8 mouse cellular contexts compared by ENCODE assay signal in genomic region chr10:41450780-41451522, GRCm38 (mm10). TPM values are rescaled to one million over a fixed set of nuclear protein-coding genes. Genes with fewer than 3 reads are reported as not detected.
A peak's percentile ranks its signal among the peaks of the same experiment; 100 is the strongest.
DNase-seq lines count a peak whose midpoint lies in the region; ATAC-seq lines count a peak whose summit lies in the region.

No protein-coding gene starts in this region.

- peak overlapping the region; percentile 84 for H3K4me3 ChIP-seq in lung, embryonic 16.5 days (ENCODE audit: low read length)
- H3K4me3 ChIP-seq in embryonic facial prominence, embryonic 15.5 days (replicated peaks), result peak overlapping the region; percentile 94
- peak overlapping the region; percentile 83 for H3K4me3 ChIP-seq in intestine, embryonic 15.5 days (replicated peaks)
- H3K4me3 ChIP-seq in neural tube, embryonic 13.5 days, result peak overlapping the region; percentile 94

- H3K9ac ChIP-seq in lung, embryonic 16.5 days (ENCODE audit: low read length), result peak overlapping the region; percentile 89
- peak overlapping the region; percentile 86 for H3K9ac ChIP-seq in embryonic facial prominence, embryonic 15.5 days
- H3K9ac ChIP-seq in intestine, embryonic 15.5 days, result peak overlapping the region; percentile 85
- H3K9ac ChIP-seq in neural tube, embryonic 13.5 days, result peak overlapping the region; percentile 85

- no peaks in the 10 kb centered on the region for H3K27me3 ChIP-seq in lung, embryonic 16.5 days (ENCODE audit: control insufficient read depth, insufficient read depth, low read depth, low read length)
- H3K27me3 ChIP-seq in embryonic facial prominence, embryonic 15.5 days, result no peaks in the 10 kb centered on the region
- H3K27me3 ChIP-seq in intestine, embryonic 15.5 days (replicated peaks), result no peaks in the 10 kb centered on the region
- no peaks in the 10 kb centered on the region for H3K27me3 ChIP-seq in neural tube, embryonic 13.5 days

- H3K9me3 ChIP-seq in lung, embryonic 16.5 days (ENCODE audit: control insufficient read depth, low read length), result no peaks in the 10 kb centered on the region
- no peaks in the 10 kb centered on the region for H3K9me3 ChIP-seq in embryonic facial prominence, embryonic 15.5 days (replicated peaks)
- H3K9me3 ChIP-seq in intestine, embryonic 15.5 days, result no peaks in the 10 kb centered on the region
- H3K9me3 ChIP-seq in neural tube, embryonic 13.5 days, result no peaks in the 10 kb centered on the region

- peak overlapping the region; percentile 63; the same call in 1 of the 2 replicates for H3K27ac ChIP-seq in lung, embryonic 16.5 days (ENCODE audit: low read length)
- H3K27ac ChIP-seq in embryonic facial prominence, embryonic 15.5 days (replicated peaks), result peak overlapping the region; percentile 35
- no peak overlapping the region for H3K27ac ChIP-seq in intestine, embryonic 15.5 days
- H3K27ac ChIP-seq in neural tube, embryonic 13.5 days (replicated peaks), result peak overlapping the region; percentile 89; the same call in 1 of the 2 replicates

- 44% methylated on average over 18 of the region's 18 CpGs for WGBS in lung, embryonic 16.5 days
- WGBS in embryonic facial prominence, embryonic 15.5 days, result 52% methylated on average over 18 of the region's 18 CpGs
- WGBS in intestine, embryonic 15.5 days, result 45% methylated on average over 18 of the region's 18 CpGs
- 55% methylated on average over 18 of the region's 18 CpGs for WGBS in neural tube, embryonic 13.5 days

- ATAC-seq in lung, embryonic 16.5 days (ENCODE audit: low read depth), result peak; percentile 12; the same call in 1 of the 2 replicates
- ATAC-seq in embryonic facial prominence, embryonic 15.5 days (ENCODE audit: insufficient number of reproducible peaks, low FRiP score, low TSS enrichment, low read depth), result no peak
- peak; percentile 32 for ATAC-seq in intestine, embryonic 15.5 days
- ATAC-seq in neural tube, embryonic 13.5 days (ENCODE audit: low read depth), result peak; percentile 24

- H3K36me3 ChIP-seq in lung, embryonic 16.5 days (ENCODE audit: control insufficient read depth, insufficient read depth, low read length), result peaks cover 10% of the 10 kb centered on the region
- peaks cover 22% of the 10 kb centered on the region for H3K36me3 ChIP-seq in embryonic facial prominence, embryonic 15.5 days
- H3K36me3 ChIP-seq in intestine, embryonic 15.5 days, result no peaks in the 10 kb centered on the region
- H3K36me3 ChIP-seq in neural tube, embryonic 13.5 days, result peaks cover 41% of the 10 kb centered on the region

- H3K4me1 ChIP-seq in lung, embryonic 16.5 days (replicated peaks; ENCODE audit: control insufficient read depth, insufficient read depth, low read length), result peaks cover 7% of the 10 kb centered on the region; the same call in 1 of the 2 replicates
- peaks cover 11% of the 10 kb centered on the region for H3K4me1 ChIP-seq in embryonic facial prominence, embryonic 15.5 days
- peaks cover 11% of the 10 kb centered on the region for H3K4me1 ChIP-seq in intestine, embryonic 15.5 days (replicated peaks)
- peaks cover 39% of the 10 kb centered on the region for H3K4me1 ChIP-seq in neural tube, embryonic 13.5 days (replicated peaks)

- peak overlapping the region; percentile 56 for H3K4me2 ChIP-seq in lung, embryonic 16.5 days (ENCODE audit: low read depth, low read length)
- peak overlapping the region; percentile 77 for H3K4me2 ChIP-seq in embryonic facial prominence, embryonic 15.5 days (replicated peaks)
- peak overlapping the region; percentile 57 for H3K4me2 ChIP-seq in intestine, embryonic 15.5 days (replicated peaks)
- H3K4me2 ChIP-seq in neural tube, embryonic 13.5 days, result peak overlapping the region; percentile 78

- no peak for DNase-seq in lung, postnatal 10 days
- no peak for DNase-seq in left cerebral cortex, adult 11 months (ENCODE audit: low spot score)
- no peak for DNase-seq in MN1 (ENCODE audit: low spot score)
- no peak for DNase-seq in layer of hippocampus, postnatal 36 days

RNA-seq across cellular contexts. Expression of gene Zbtb24, which starts 0.8 kb away (rescaled TPM):
- polyA plus RNA-seq in lung, embryonic 16.5 days (2015; fragmentation: Nextera tagmentation; extraction: Ambion mirVana), result 18.3 and 18.7 TPM in 2 replicates
- polyA plus RNA-seq in embryonic facial prominence, embryonic 15.5 days (2015; fragmentation: Nextera tagmentation; extraction: Ambion mirVana), result 18.9 and 19.4 TPM in 2 replicates
- 13.3 and 14.3 TPM in 2 replicates for polyA plus RNA-seq in intestine, embryonic 15.5 days (2015; fragmentation: Nextera tagmentation; extraction: Ambion mirVana)
- polyA plus RNA-seq in neural tube, embryonic 13.5 days (2015; fragmentation: Nextera tagmentation; extraction: Ambion mirVana), result 19.3 and 21.6 TPM in 2 replicates
- total RNA-seq in layer of hippocampus, postnatal 36 days (2021), result 10 to 100 TPM; 20.1 to 23.1 TPM

RNA-seq across cellular contexts. Expression of gene Mical1, which starts 25.2 kb away (rescaled TPM):
- polyA plus RNA-seq in lung, embryonic 16.5 days (2015; fragmentation: Nextera tagmentation; extraction: Ambion mirVana), result 64.8 and 70.9 TPM in 2 replicates
- 39.6 and 40.8 TPM in 2 replicates for polyA plus RNA-seq in embryonic facial prominence, embryonic 15.5 days (2015; fragmentation: Nextera tagmentation; extraction: Ambion mirVana)
- 25.0 and 26.6 TPM in 2 replicates for polyA plus RNA-seq in intestine, embryonic 15.5 days (2015; fragmentation: Nextera tagmentation; extraction: Ambion mirVana)
- polyA plus RNA-seq in neural tube, embryonic 13.5 days (2015; fragmentation: Nextera tagmentation; extraction: Ambion mirVana), result 35.3 and 36.0 TPM in 2 replicates
- total RNA-seq in layer of hippocampus, postnatal 36 days (2021), result 10 to 100 TPM; 14.7 to 16.6 TPM

RNA-seq across cellular contexts. Expression of gene Smpd2, which starts 39.2 kb away (rescaled TPM):
- polyA plus RNA-seq in lung, embryonic 16.5 days (2015; fragmentation: Nextera tagmentation; extraction: Ambion mirVana), result 71.2 and 71.4 TPM in 2 replicates
- polyA plus RNA-seq in embryonic facial prominence, embryonic 15.5 days (2015; fragmentation: Nextera tagmentation; extraction: Ambion mirVana), result 58.6 and 60.8 TPM in 2 replicates
- 50.2 and 56.2 TPM in 2 replicates for polyA plus RNA-seq in intestine, embryonic 15.5 days (2015; fragmentation: Nextera tagmentation; extraction: Ambion mirVana)
- 28.4 and 33.8 TPM in 2 replicates for polyA plus RNA-seq in neural tube, embryonic 13.5 days (2015; fragmentation: Nextera tagmentation; extraction: Ambion mirVana)
- total RNA-seq in layer of hippocampus, postnatal 36 days (2021), result 10 to 100 TPM; 21.2 to 23.2 TPM

RNA-seq across cellular contexts. Expression of gene Ppil6, which starts 39.3 kb away (rescaled TPM):
- polyA plus RNA-seq in lung, embryonic 16.5 days (2015; fragmentation: Nextera tagmentation; extraction: Ambion mirVana), result 4.0 and 6.4 TPM in 2 replicates
- 2.6 and 6.1 TPM in 2 replicates for polyA plus RNA-seq in embryonic facial prominence, embryonic 15.5 days (2015; fragmentation: Nextera tagmentation; extraction: Ambion mirVana)
- 0.57 and 0.63 TPM in 2 replicates for polyA plus RNA-seq in intestine, embryonic 15.5 days (2015; fragmentation: Nextera tagmentation; extraction: Ambion mirVana)
- polyA plus RNA-seq in neural tube, embryonic 13.5 days (2015; fragmentation: Nextera tagmentation; extraction: Ambion mirVana), result 1.9 and 2.3 TPM in 2 replicates
- 1 to 10 TPM; 6.4 to 8.6 TPM for total RNA-seq in layer of hippocampus, postnatal 36 days (2021)
